Mouse (Mus musculus): Measurements from ENCODE around the gene Impg2. TPM values are rescaled to one million over a fixed set of nuclear protein-coding genes. Genes with fewer than 3 reads are reported as not detected.
A peak's percentile ranks its signal among the peaks of the same experiment; 100 is the strongest.

The Impg2 gene
- polyA plus RNA-seq (2012; rRNA removed), result 0.45 and 0.65 TPM in 2 replicates

GRCm38 (mm10) chr16:56204051-56204450 is at the start of gene Impg2:
TSS of gene Impg2 (plus strand) at chr16:56204313.
- Histone ChIP-seq H3K4me3 (ENCODE audit: insufficient read depth, low read length) (no peak within 1 kb of the TSS), H3K4me1 (ENCODE audit: control insufficient read depth, insufficient read depth, low read length) (no peaks in the 10 kb centered on the region), H3K27ac (ENCODE audit: insufficient read depth, low read length) (no peak within 1 kb of the TSS)
- no peak for TF ChIP-seq POLR2A (IDR thresholded peaks at IDR 0.05; ENCODE audit: extremely low read depth, insufficient read depth, low read length)
- TF ChIP-seq CTCF (IDR thresholded peaks at IDR 0.05; ENCODE audit: extremely low read depth, insufficient read depth, low read length), result no peak

GRCm38 (mm10) chr16:56163466-56163865 is 40.6 kb upstream of the Impg2 start:
- H3K27ac ChIP-seq (ENCODE audit: insufficient read depth, low read length), result no peak overlapping the region
- H3K4me1 ChIP-seq (ENCODE audit: control insufficient read depth, insufficient read depth, low read length), result no peaks in the 10 kb centered on the region
- no peak overlapping the region for H3K4me3 ChIP-seq (ENCODE audit: insufficient read depth, low read length)
- TF ChIP-seq CTCF (IDR thresholded peaks at IDR 0.05; ENCODE audit: extremely low read depth, insufficient read depth, low read length), result no peak
- no peak for TF ChIP-seq POLR2A (IDR thresholded peaks at IDR 0.05; ENCODE audit: extremely low read depth, insufficient read depth, low read length)

- TF ChIP-seq CTCF (IDR thresholded peaks at IDR 0.05; ENCODE audit: extremely low read depth, insufficient read depth, low read length), result no peak
- no peak for TF ChIP-seq POLR2A (IDR thresholded peaks at IDR 0.05; ENCODE audit: extremely low read depth, insufficient read depth, low read length)
- no peak overlapping the region for H3K27ac ChIP-seq (ENCODE audit: insufficient read depth, low read length)
- H3K4me3 ChIP-seq (ENCODE audit: insufficient read depth, low read length), result no peak overlapping the region
- no peaks in the 10 kb centered on the region for H3K4me1 ChIP-seq (ENCODE audit: control insufficient read depth, insufficient read depth, low read length)
Observed at GRCm38 (mm10) chr16:56170247-56170646, 33.9 kb upstream of the Impg2 start.

GRCm38 (mm10) chr16:56175867-56176581 is 28.1 kb upstream of the Impg2 start:
- H3K4me3 ChIP-seq (ENCODE audit: insufficient read depth, low read length), result no peak overlapping the region
- TF ChIP-seq CTCF (IDR thresholded peaks at IDR 0.05; ENCODE audit: extremely low read depth, insufficient read depth, low read length), result peak; percentile 47
- TF ChIP-seq POLR2A (IDR thresholded peaks at IDR 0.05; ENCODE audit: extremely low read depth, insufficient read depth, low read length), result no peak
- no peaks in the 10 kb centered on the region for H3K4me1 ChIP-seq (ENCODE audit: control insufficient read depth, insufficient read depth, low read length)
- H3K27ac ChIP-seq (ENCODE audit: insufficient read depth, low read length), result no peak overlapping the region

- no peak overlapping the region for H3K27ac ChIP-seq (ENCODE audit: insufficient read depth, low read length)
- H3K4me3 ChIP-seq (ENCODE audit: insufficient read depth, low read length), result no peak overlapping the region
- no peak for TF ChIP-seq CTCF (IDR thresholded peaks at IDR 0.05; ENCODE audit: extremely low read depth, insufficient read depth, low read length)
- TF ChIP-seq POLR2A (IDR thresholded peaks at IDR 0.05; ENCODE audit: extremely low read depth, insufficient read depth, low read length), result no peak
- no peaks in the 10 kb centered on the region for H3K4me1 ChIP-seq (ENCODE audit: control insufficient read depth, insufficient read depth, low read length)
Observed at GRCm38 (mm10) chr16:56186863-56187262, 17.2 kb upstream of the Impg2 start.

- Histone ChIP-seq H3K27ac (ENCODE audit: insufficient read depth, low read length) (no peak overlapping the region), H3K4me1 (ENCODE audit: control insufficient read depth, insufficient read depth, low read length) (no peaks in the 10 kb centered on the region), H3K4me3 (ENCODE audit: insufficient read depth, low read length) (no peak overlapping the region)
- no peak for TF ChIP-seq POLR2A (IDR thresholded peaks at IDR 0.05; ENCODE audit: extremely low read depth, insufficient read depth, low read length)
- no peak for TF ChIP-seq CTCF (IDR thresholded peaks at IDR 0.05; ENCODE audit: extremely low read depth, insufficient read depth, low read length)
Observed at GRCm38 (mm10) chr16:56188198-56188597, 15.9 kb upstream of the Impg2 start.

GRCm38 (mm10) chr16:56212740-56213139 is 8.6 kb downstream of the Impg2 start:
- TF ChIP-seq POLR2A (IDR thresholded peaks at IDR 0.05; ENCODE audit: extremely low read depth, insufficient read depth, low read length), result no peak
- TF ChIP-seq CTCF (IDR thresholded peaks at IDR 0.05; ENCODE audit: extremely low read depth, insufficient read depth, low read length), result no peak
- Histone ChIP-seq H3K27ac (ENCODE audit: insufficient read depth, low read length) (no peak overlapping the region), H3K4me3 (ENCODE audit: insufficient read depth, low read length) (no peak overlapping the region), H3K4me1 (ENCODE audit: control insufficient read depth, insufficient read depth, low read length) (no peaks in the 10 kb centered on the region)

- no peak for TF ChIP-seq POLR2A (IDR thresholded peaks at IDR 0.05; ENCODE audit: extremely low read depth, insufficient read depth, low read length)
- TF ChIP-seq CTCF (IDR thresholded peaks at IDR 0.05; ENCODE audit: extremely low read depth, insufficient read depth, low read length), result no peak
- H3K27ac ChIP-seq (ENCODE audit: insufficient read depth, low read length), result no peak overlapping the region
- H3K4me3 ChIP-seq (ENCODE audit: insufficient read depth, low read length), result no peak overlapping the region
- no peaks in the 10 kb centered on the region for H3K4me1 ChIP-seq (ENCODE audit: control insufficient read depth, insufficient read depth, low read length)
Observed at GRCm38 (mm10) chr16:56227686-56228085, 23.6 kb downstream of the Impg2 start.

GRCm38 (mm10) chr16:56229455-56229854 is 25.3 kb downstream of the Impg2 start:
- TF ChIP-seq CTCF (IDR thresholded peaks at IDR 0.05; ENCODE audit: extremely low read depth, insufficient read depth, low read length) (no peak), POLR2A (IDR thresholded peaks at IDR 0.05; ENCODE audit: extremely low read depth, insufficient read depth, low read length) (no peak)
- no peak overlapping the region for H3K27ac ChIP-seq (ENCODE audit: insufficient read depth, low read length)
- H3K4me3 ChIP-seq (ENCODE audit: insufficient read depth, low read length), result no peak overlapping the region
- no peaks in the 10 kb centered on the region for H3K4me1 ChIP-seq (ENCODE audit: control insufficient read depth, insufficient read depth, low read length)

GRCm38 (mm10) chr16:56231300-56231699 is 27.2 kb downstream of the Impg2 start:
- Histone ChIP-seq H3K4me3 (ENCODE audit: insufficient read depth, low read length) (no peak overlapping the region), H3K27ac (ENCODE audit: insufficient read depth, low read length) (no peak overlapping the region), H3K4me1 (ENCODE audit: control insufficient read depth, insufficient read depth, low read length) (no peaks in the 10 kb centered on the region)
- TF ChIP-seq POLR2A (IDR thresholded peaks at IDR 0.05; ENCODE audit: extremely low read depth, insufficient read depth, low read length) (no peak), CTCF (IDR thresholded peaks at IDR 0.05; ENCODE audit: extremely low read depth, insufficient read depth, low read length) (no peak)

Data from cortical plate, adult 2 months (tissue).